Mouse (Mus musculus) limb, embryonic 11.5 days (tissue): Measurements from ENCODE around the gene Card6. TPM values are rescaled to one million over a fixed set of nuclear protein-coding genes. Genes with fewer than 3 reads are reported as not detected.

ENCODE experiments used
- ATAC-seq: fragments of 200-750 bp; cut with Nextera tagmentation; 2 replicates; pipeline ENCODE4 v1.8.0; 2017; ENCODE audit warnings: low read depth; ENCODE audit not compliant: insufficient number of reproducible peaks, low FRiP score, low TSS enrichment
- DNase-seq: peaks from one replicate; pipeline ENCODE4 v3.0.0-alpha.2; 2015; ENCODE audit warnings: low spot score
- H3K27ac ChIP-seq: fragments of 300-500 bp; sonication (generic); replicated peaks from 2 replicates; pipeline ENCODE4 v1.5.1; 2014; ENCODE audit warnings: low read depth, mild to moderate bottlenecking, low read length
- H3K27me3 ChIP-seq: fragments of 300-500 bp; sonication (generic); 2 replicates; pipeline ENCODE4 v1.6.1; 2014; ENCODE audit warnings: mild to moderate bottlenecking, low read length, mixed read lengths; ENCODE audit not compliant: control insufficient read depth, insufficient read depth
- H3K36me3 ChIP-seq: fragments of 300-500 bp; sonication (generic); 2 replicates; pipeline ENCODE4 v1.6.1; 2014; ENCODE audit warnings: mild to moderate bottlenecking, low read length, moderate library complexity, mixed read lengths; ENCODE audit not compliant: control insufficient read depth, insufficient read depth
- H3K4me1 ChIP-seq: fragments of 300-500 bp; sonication (generic); 2 replicates; pipeline ENCODE4 v1.6.1; 2014; ENCODE audit warnings: low read length, mixed read lengths; ENCODE audit not compliant: control insufficient read depth, insufficient read depth
- H3K4me2 ChIP-seq: fragments of 300-500 bp; sonication (generic); 2 replicates; pipeline ENCODE4 v1.6.1; 2014; ENCODE audit warnings: low read depth, mild to moderate bottlenecking, moderate library complexity; ENCODE audit not compliant: severe bottlenecking
- H3K4me3 ChIP-seq: fragments of 300-500 bp; sonication (generic); 2 replicates; pipeline ENCODE4 v1.5.1; 2014; ENCODE audit warnings: low read depth, low read length
- H3K9ac ChIP-seq: fragments of 300-500 bp; sonication (generic); 2 replicates; pipeline ENCODE4 v1.6.1; 2014; ENCODE audit warnings: mild to moderate bottlenecking, low read length
- H3K9me3 ChIP-seq: fragments of 300-500 bp; sonication (generic); 2 replicates; pipeline ENCODE4 v1.6.1; 2016; ENCODE audit warnings: low read length; ENCODE audit not compliant: control insufficient read depth
- WGBS: fragments of 180-500 bp; shearing (Covaris S2); extraction: QIAGEN DNeasy Blood & Tissue Kit; methylation state at CpG from one replicate; pipeline ENCODE4 v1.1.7; 2014; 5-methylcytosine and 5-hydroxymethylcytosine counted together
- polyA plus RNA-seq: library from polyadenylated mRNA; unstranded; fragments of >200 nt; fragmentation: Nextera tagmentation; extraction: Ambion mirVana; gene quantifications from 2 replicates; pipeline ENCODE4 v1.2.1, GENCODE M21; 2014

Gene Card6
- 1.0 and 1.4 TPM in 2 replicates for polyA plus RNA-seq

DNA sequence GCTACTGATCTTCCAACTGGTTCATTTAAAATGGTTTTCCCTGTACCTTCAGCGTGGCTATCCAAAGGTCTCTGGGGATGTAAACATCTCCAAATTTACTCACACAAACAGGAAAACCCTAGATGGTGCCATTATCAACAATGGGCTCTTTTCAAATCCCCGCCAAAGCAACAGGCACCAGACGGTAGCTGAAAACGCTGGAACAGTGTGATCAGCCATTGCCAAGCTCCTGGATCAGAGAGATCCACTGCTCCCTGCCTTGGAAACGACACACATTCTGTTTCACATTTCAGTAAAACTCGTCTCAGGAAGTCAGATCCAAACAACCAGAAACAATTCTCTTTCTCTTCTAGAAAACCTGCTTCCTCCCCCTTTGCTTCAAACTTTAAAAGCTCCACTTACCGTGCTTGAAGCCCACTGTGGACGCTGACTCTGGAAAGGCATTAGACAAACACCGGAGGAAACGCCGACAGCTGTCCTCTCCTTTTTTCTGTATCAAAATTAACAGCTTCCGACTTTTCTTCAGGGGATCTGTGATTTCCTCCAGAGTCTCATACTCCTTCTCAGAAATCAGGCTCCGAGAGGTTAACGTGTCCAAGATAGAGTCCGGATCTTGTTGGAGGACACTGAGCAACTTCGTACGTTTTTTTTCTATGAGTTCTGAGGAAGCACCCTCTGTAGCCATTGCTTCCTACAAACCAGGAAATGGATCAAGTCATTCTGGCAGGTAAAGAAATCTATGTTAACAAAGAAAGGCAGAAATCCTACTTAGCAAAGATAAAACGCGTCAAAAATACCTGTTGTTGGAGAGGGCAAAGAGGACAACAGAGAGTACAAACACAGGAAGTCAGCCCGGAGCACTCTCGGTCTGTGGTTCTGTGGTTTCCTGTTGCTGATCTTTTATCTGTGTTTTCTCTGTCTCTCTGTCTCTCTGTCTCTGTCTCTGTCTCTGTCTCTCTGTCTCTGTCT is at the start of gene Card6:
Gene Card6, minus strand, starts transcription at position 854 of the 969 bp plus-strand sequence.
- DNase-seq: no peak
- Histone ChIP-seq H3K9ac (no peak within 1 kb of the TSS), H3K9me3 (no peaks in the 10 kb centered on the region), H3K36me3 (no peaks in the 10 kb centered on the region), H3K4me3 (no peak within 1 kb of the TSS), H3K4me1 (no peaks in the 10 kb centered on the region), H3K4me2 (no peak within 1 kb of the TSS), H3K27me3 (no peaks in the 10 kb centered on the region), H3K27ac (no peak within 1 kb of the TSS)
- WGBS: 69% methylated on average over 21 of the region's 21 CpGs
- ATAC-seq: no peak

DNA sequence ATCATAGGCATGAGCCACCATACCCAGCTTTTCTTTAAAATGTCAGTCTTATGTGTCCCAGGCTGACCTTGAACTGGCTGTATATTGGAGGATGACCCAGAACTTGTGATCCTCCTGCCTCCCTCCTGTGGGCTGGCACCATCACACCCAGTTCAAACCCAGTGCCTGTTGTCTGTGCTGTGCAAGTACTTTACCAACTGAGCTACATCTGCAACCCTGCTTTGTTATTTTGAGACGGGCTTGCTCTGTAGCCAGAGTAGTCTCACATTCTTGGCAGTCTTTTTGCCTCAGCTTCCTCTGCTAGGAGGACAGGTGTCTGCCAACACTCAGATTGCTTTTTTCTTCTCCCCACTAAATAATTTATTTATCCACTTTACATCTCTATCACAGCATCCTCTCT is 49.0 kb upstream of the Card6 start:
- H3K9me3 ChIP-seq: no peaks in the 10 kb centered on the region
- H3K27me3 ChIP-seq: no peaks in the 10 kb centered on the region
- no peak overlapping the region for H3K9ac ChIP-seq
- no peak overlapping the region for H3K4me2 ChIP-seq
- H3K4me1 ChIP-seq: peaks cover 7% of the 10 kb centered on the region; the same call in 1 of the 2 replicates
- H3K36me3 ChIP-seq: no peaks in the 10 kb centered on the region
- H3K27ac ChIP-seq: no peak overlapping the region
- DNase-seq (no peak), ATAC-seq (no peak)
- WGBS: 84% methylated on average over 1 of the region's 1 CpGs
- H3K4me3 ChIP-seq: no peak overlapping the region

DNA sequence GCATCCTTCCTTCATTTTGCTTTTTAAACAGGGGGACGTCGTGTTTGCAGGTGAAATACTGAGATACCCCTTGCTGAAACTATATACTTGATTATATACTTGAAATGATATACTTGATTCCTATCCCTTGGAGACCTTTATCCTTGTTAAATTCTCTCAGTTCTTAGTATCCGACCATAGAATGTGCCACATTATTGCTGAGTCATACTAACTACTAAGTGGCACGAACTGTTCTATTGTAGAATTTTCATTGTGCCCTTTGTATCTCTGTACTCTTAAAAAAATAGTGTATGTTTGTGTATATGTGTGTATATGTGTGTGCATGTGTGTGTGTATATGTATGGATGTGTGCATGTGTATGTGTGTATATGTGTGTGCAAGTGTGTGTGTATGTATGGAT is 48.0 kb upstream of the Card6 start:
- ATAC-seq: no peak

DNA sequence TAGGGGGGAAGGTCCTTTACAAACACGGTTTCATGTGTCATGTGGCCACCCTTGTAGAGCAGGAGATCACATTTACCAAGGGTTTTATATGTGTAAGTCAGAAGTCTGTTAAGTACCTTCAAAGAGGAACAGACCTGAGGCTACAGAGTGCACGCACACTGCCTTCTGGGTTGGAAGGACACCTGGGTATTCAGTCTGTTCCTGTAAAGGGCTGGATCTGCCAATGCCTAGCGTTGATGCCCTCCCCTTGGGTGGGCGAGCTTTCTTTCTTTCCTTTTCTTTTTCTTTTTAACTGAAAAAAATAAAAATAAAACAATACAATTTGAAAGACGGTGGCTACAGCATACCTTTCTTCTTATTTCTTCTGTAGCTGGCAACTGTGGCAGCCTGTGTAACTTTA is 46.8 kb upstream of the Card6 start:
- no peak overlapping the region for H3K27ac ChIP-seq
- no peak overlapping the region for H3K9ac ChIP-seq
- H3K9me3 ChIP-seq: no peaks in the 10 kb centered on the region
- H3K4me1 ChIP-seq: peaks cover 7% of the 10 kb centered on the region; the same call in 1 of the 2 replicates
- H3K4me3 ChIP-seq: no peak overlapping the region
- H3K4me2 ChIP-seq: no peak overlapping the region
- H3K27me3 ChIP-seq: no peaks in the 10 kb centered on the region
- DNase-seq: no peak
- ATAC-seq: no peak
- 82% methylated on average over 5 of the region's 5 CpGs for WGBS
- no peaks in the 10 kb centered on the region for H3K36me3 ChIP-seq

More for the DNA sequence above, 48.0 kb upstream of the Card6 start:
- H3K4me3 ChIP-seq: no peak overlapping the region
- no peak overlapping the region for H3K9ac ChIP-seq
- no peak for DNase-seq
- H3K4me1 ChIP-seq: peaks cover 7% of the 10 kb centered on the region; the same call in 1 of the 2 replicates
- H3K9me3 ChIP-seq: no peaks in the 10 kb centered on the region
- 94% methylated on average over 4 of the region's 4 CpGs for WGBS
- no peak overlapping the region for H3K4me2 ChIP-seq
- no peaks in the 10 kb centered on the region for H3K36me3 ChIP-seq
- no peaks in the 10 kb centered on the region for H3K27me3 ChIP-seq
- H3K27ac ChIP-seq: no peak overlapping the region

DNA sequence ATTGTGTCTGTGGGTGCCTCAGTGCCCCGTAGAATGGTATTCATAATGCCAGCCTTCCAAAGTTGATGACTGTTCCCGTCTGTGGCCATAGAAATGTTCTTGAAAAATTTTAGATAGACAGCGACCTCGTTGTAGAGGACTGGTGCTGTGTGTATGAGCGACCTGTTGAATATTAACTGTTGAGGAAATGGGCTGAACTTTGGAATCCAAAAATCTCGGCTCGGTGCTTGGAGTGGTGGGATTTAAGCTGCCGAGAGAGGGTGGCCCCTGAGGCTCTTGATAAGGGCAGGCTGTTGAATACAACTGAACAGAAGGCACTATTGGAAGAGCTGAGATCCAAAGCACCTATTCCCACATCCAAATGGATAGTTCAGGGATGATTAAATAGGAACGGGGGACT is 46.3 kb upstream of the Card6 start:
- no peak for ATAC-seq
- H3K4me2 ChIP-seq: no peak overlapping the region
- no peak overlapping the region for H3K4me3 ChIP-seq
- no peak overlapping the region for H3K27ac ChIP-seq
- H3K27me3 ChIP-seq: no peaks in the 10 kb centered on the region
- no peaks in the 10 kb centered on the region for H3K9me3 ChIP-seq
- H3K9ac ChIP-seq: no peak overlapping the region
- no peaks in the 10 kb centered on the region for H3K36me3 ChIP-seq
- 89% methylated on average over 9 of the region's 9 CpGs for WGBS
- DNase-seq: no peak
- peaks cover 7% of the 10 kb centered on the region; the same call in 1 of the 2 replicates for H3K4me1 ChIP-seq

DNA sequence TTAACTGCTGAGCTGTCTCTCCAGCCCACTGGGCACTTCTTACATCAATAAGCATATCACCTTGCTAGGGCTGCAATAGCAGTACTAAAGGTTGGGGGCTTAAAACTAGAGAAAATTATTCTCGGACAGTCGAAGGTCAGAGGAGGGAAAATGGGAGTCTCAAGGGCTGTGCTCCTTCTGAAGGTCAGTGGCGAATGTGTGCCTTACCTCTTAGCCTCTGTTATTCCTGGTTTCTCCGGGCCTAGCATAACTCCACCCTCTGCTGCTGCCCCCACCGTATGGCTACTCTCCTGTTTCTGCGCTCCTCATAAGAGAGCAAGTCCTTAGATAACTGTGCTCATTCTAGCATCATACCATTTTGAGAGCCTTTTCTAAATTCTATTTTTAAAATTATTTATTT is 43.8 kb upstream of the Card6 start:
- H3K27me3 ChIP-seq: no peaks in the 10 kb centered on the region
- no peaks in the 10 kb centered on the region for H3K9me3 ChIP-seq
- no peak overlapping the region for H3K27ac ChIP-seq
- DNase-seq (no peak), ATAC-seq (no peak)
- 92% methylated on average over 6 of the region's 6 CpGs for WGBS
- H3K4me1 ChIP-seq: peaks cover 17% of the 10 kb centered on the region
- no peak overlapping the region for H3K4me3 ChIP-seq
- no peak overlapping the region for H3K4me2 ChIP-seq
- no peak overlapping the region for H3K9ac ChIP-seq
- H3K36me3 ChIP-seq: no peaks in the 10 kb centered on the region

DNA sequence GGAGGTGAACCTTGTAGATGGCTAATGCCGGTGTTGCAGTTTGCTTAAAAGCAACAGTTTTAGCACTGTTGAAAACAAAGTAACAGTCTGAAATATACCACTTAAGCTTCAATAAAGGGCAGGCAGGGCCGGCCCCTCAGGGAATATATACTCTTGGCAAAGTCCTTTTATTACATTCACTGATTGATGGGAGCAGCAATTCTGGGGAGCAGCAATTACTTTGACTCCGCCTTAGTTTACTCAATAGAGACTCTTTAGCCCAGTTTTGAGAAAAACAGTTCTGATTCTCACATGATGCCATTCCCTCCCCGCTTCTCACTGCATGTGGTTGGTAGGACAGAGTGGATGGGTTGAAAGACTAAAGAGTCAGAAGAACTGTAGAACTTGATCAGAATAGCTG is 40.8 kb upstream of the Card6 start:
- no peaks in the 10 kb centered on the region for H3K9me3 ChIP-seq
- no peak for DNase-seq

DNA sequence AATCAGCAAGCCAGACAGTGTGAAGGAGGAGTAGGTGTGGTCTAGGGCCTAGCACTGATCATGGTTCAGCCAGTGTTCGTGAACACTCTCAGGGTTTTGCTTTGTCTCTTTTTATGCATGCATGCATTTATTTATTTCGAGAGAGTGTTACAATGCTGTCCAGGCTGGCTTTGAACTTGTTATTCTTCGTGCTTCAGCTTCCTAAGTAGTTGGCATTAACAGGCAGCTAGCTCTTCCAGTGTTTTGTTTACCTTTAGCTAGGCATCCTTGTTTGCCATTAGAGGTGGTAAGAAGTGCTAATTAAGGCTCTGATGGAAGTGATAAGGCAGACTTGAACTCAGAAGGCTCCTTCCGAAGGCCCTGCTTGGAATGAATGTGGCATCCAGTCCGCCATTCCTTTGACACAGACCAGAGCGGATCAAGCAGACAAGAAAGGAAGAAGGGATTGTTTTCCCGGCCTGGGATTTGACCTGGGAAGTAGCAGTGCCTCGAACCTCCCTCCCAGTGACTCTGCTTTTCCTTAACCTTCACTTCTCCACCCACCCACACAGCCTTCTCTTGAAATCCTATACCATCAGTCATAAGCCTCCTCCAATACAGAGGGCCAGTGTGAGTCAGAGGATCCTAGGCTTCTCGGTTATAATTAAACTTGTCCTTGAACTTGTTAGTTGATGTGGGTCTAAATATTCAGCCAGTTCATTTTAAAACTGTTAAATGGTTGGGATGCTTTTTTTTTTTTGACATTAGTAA is 37.0 kb upstream of the Card6 start:
- no peaks in the 10 kb centered on the region for H3K36me3 ChIP-seq
- no peak overlapping the region for H3K4me3 ChIP-seq
- ATAC-seq: no peak
- 43% methylated on average over 9 of the region's 9 CpGs for WGBS
- H3K9ac ChIP-seq: no peak overlapping the region
- peak overlapping the region; percentile 65 for H3K4me2 ChIP-seq
- no peaks in the 10 kb centered on the region for H3K9me3 ChIP-seq
- H3K27me3 ChIP-seq: no peaks in the 10 kb centered on the region
- H3K4me1 ChIP-seq: peaks cover 15% of the 10 kb centered on the region
- H3K27ac ChIP-seq: no peak overlapping the region
- DNase-seq: no peak

More for the DNA sequence above, 40.8 kb upstream of the Card6 start:
- no peak overlapping the region for H3K27ac ChIP-seq
- ATAC-seq: no peak
- 37% methylated on average over 4 of the region's 4 CpGs for WGBS
- no peak overlapping the region for H3K9ac ChIP-seq
- H3K4me3 ChIP-seq: no peak overlapping the region
- no peaks in the 10 kb centered on the region for H3K27me3 ChIP-seq
- H3K4me1 ChIP-seq: peaks cover 15% of the 10 kb centered on the region
- H3K36me3 ChIP-seq: no peaks in the 10 kb centered on the region
- no peak overlapping the region for H3K4me2 ChIP-seq
